Mouse (Mus musculus) CH12.LX (cell line): Measurements from ENCODE around the gene Ube2v1.

Source experiments
- CTCF ChIP-seq, 2 experiments: IDR thresholded peaks in 1 of 2; conservative IDR thresholded peaks in 1 of 2; 2 replicates each; pipeline ENCODE4 v1.5.1; 2011 to 2012; ENCODE audit warnings: low read depth in 2 of 2, low read length in 2 of 2, improper control_type of control experiment in 1 of 2, inconsistent platforms in 1 of 2, mild to moderate bottlenecking in 1 of 2, moderate library complexity in 1 of 2
- EP300 ChIP-seq: IDR thresholded peaks from 2 replicates; pipeline ENCODE4 v1.6.1; 2011; ENCODE audit warnings: low read length, improper control_type of control experiment
- HCFC1 ChIP-seq: IDR thresholded peaks from 2 replicates; pipeline ENCODE4 v1.6.1; 2012; ENCODE audit warnings: low read depth, mild to moderate bottlenecking, inconsistent platforms, low read length, improper control_type of control experiment
- JUND ChIP-seq: conservative IDR thresholded peaks from 2 replicates; pipeline ENCODE4 v1.6.1; 2011; ENCODE audit warnings: low read depth, low read length, improper control_type of control experiment
- MYC ChIP-seq: IDR thresholded peaks from 2 replicates; pipeline ENCODE4 v1.6.1; 2011; ENCODE audit warnings: low read depth, mild to moderate bottlenecking, improper control_type of control experiment, low read length
- POLR2A ChIP-seq: IDR thresholded peaks from 2 replicates; pipeline ENCODE4 v1.6.1; 2011; ENCODE audit warnings: low read depth, mild to moderate bottlenecking, improper control_type of control experiment, low read length
- RCOR1 ChIP-seq: conservative IDR thresholded peaks from 2 replicates; pipeline ENCODE4 v1.6.1; 2012; ENCODE audit warnings: low read depth, mild to moderate bottlenecking, inconsistent platforms, low read length, improper control_type of control experiment
- ZNF384 ChIP-seq: IDR thresholded peaks from 2 replicates; pipeline ENCODE4 v1.6.1; 2012; ENCODE audit warnings: low read depth, low read length, improper control_type of control experiment, inconsistent platforms

DNA sequence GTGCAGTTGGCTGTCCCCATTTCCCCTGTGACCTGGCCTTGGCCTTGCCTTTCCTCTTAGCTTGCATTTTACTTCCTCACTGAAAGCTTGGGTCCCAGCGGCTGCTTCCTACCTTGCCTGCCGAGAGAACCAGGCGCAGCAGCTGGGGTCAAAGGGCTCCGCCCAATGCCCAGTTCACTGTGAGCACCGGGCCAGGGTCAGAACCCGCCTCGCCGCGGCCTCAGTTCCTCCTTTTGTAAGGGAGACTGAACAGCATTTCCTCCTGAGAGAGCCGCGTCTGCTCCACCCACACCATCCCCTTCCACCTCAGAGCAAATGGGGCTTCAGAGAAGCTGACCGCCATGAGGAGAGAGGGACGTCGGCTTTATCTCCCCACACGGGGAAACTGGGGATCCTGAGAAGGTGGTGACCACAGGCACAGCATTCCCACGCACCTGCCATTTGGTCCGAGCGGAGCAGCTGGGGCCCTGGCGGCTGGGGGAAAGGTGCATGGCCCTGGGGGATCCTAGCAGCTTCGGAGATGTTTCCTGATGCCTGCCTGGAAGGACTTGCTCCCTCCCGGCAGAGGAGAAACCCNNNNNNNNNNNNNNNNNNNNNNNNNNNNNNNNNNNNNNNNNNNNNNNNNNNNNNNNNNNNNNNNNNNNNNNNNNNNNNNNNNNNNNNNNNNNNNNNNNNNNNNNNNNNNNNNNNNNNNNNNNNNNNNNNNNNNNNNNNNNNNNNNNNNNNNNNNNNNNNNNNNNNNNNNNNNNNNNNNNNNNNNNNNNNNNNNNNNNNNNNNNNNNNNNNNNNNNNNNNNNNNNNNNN is 42.9 kb downstream of the Ube2v1 start:
- TF ChIP-seq EP300 (peak; percentile 45; the same call in 1 of the 2 replicates), CTCF (conservative IDR thresholded peaks at IDR 0.05 in 1 of 2, IDR thresholded peaks at IDR 0.05 in 1 of 2; ENCODE audit: low read depth in 2 of 2, low read length in 2 of 2) (no peak), MYC (no peak), RCOR1 (no peak), ZNF384 (no peak), HCFC1 (peak; percentile 70), JUND (no peak), POLR2A (peak; percentile 78)
